Mouse (Mus musculus) retina, embryonic 14.5 days (tissue): ENCODE measurements at regions not wholly inside any gene's neighbourhood (a gene's known extent, or its start where the extent isn't known, plus 50 kb on each side); places are given as distances from the start of the nearest gene placed in this dataset.

Experiments
- DNase-seq: peaks from one replicate; pipeline ENCODE4 v3.0.0-alpha.2; 2015; ENCODE audit warnings: low spot score

GRCm38 (mm10) chr13:35214219-35214618 is 187.3 kb upstream of the Eci2 start:
- DNase-seq = no peak

DNA sequence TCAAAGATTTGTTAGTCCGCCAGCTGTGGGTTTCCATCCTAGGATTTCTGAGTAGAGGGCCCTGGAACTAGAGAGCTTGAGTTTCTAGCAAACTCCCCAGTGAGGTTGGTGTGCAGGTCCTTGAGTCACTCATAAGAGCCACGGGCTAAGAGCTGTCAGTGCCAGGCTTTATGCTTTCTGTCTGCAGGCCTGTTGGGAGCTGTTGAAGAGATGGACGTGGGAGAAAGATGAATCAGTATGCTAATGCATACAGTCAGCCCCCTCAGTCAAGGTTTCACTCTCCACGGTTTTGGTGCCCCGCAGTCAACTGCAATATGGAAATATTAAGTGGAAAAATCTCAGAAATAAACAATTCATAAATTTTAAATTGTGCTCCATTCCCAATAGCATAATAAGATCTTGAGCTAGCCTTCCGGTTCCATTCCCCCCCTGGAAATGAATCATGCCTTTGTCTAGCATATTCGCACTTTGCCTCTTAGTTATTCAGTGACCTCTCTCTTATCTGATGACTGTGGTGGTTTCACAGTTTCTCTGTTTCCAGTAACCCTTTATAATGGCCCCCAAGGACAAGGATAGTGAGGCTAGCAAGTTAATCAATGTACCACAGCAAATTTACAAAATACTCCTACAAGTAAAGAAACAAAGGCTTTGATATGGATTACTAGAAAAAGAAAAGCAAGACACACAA is 199.4 kb upstream of the Eci2 start:
- no peak for DNase-seq

- DNase-seq = no peak
Measured at GRCm38 (mm10) chr13:35226944-35227343, 200.0 kb upstream of the Eci2 start.

DNA sequence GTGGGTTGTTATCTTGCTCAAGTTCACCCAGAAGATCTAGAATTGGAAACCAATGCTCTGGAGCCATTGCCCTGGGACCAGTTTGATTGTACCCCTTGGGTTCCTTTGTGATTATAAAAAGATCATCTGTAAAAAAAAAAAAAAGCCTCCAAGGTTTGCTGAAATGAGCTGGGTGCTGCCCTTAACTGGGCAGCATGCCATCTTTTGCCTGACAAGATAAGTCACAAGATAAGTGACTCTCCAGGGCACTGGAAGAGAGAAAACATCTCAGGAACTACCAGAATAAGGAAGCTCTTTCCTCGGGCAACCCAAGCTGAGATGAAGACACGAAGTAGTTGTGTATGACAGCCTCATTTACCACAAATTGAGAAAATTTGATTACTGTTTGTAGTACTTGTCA is 202.7 kb upstream of the Eci2 start:
- no peak for DNase-seq

GRCm38 (mm10) chr13:35233636-35234035 is 206.7 kb upstream of the Eci2 start:
- no peak for DNase-seq

DNA sequence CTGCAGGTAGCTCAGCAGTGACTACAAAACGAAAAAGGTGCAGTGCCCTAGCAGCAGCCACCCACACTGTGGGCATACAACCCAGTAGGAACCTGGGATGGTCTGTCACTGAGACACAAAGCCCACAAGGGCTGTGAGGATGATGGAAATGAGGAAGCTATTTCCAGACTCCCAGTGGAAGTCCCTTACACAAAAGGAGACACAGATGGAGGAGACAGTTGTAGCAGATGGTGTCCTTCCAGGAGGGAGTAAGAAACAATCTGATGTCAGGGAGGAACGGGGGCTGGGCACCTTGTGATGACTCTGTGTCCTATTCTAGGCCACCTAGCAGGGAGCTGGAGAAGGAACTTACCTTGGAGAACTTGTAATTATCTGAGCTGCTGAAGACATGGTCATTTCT is 214.5 kb upstream of the Eci2 start:
- DNase-seq = no peak

DNA sequence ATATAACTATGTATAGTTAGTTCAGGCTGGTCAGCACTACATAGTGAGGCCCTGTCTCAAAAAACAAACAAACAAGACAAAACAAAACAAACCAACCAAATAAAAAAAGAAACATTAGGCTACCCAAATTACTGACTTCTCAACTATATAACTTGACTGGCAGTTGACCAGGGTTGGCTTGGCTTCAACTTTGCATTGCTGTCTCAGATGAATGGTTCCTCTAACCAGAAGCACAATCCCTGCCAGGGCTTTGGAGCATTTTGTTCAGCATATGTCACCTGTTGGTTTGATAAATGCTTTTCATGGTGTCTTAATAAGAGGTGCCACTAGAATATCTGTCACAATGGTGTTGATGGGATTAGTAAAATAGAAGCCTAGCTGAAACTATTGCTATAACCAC is 217.1 kb upstream of the Eci2 start:
- DNase-seq = no peak

- no peak for DNase-seq
Measured at GRCm38 (mm10) chr13:35257386-35257785, 230.5 kb upstream of the Eci2 start.

DNA sequence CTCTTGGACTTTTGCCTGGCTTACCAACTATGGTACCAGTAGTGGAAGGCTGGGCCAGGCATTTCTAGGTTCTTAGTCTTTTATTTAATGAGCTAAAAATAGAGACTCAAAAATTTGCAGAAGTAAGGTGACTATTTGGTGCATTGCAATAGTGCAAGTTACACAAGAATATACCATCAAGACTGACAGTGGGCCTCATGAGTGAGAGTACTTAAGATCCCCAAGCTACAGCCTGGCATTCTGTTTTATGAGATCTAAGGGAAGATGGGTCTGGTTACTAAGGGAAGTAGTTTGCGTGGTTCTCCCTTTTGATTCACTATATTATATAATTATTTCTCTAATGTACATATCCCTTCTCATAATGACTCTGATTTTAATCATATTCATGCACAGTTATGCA is 231.8 kb upstream of the Eci2 start:
- DNase-seq = no peak

DNA sequence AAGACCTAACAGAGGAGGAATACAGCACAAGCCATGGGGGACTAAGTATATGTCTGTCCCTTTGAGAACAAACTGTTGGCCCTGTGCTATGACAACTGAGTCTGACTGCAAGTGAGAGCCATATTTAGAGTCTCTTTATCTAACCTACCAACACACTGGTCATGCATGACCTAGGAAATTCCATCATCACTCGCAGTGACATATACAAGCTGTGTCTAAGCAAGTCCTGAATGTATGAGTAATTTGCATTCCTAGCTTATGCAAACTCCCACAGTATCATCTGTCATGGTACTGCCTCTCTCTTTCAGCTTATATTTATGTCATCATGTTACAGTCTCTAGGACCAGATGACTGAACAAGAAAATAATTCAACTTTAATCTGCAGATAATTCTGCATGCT is 257.1 kb upstream of the Eci2 start:
- DNase-seq = no peak

GRCm38 (mm10) chr13:35302088-35302487 is 275.2 kb upstream of the Eci2 start:
- DNase-seq = no peak

GRCm38 (mm10) chr13:35316772-35317171 is 289.9 kb upstream of the Eci2 start:
- DNase-seq = no peak

DNA sequence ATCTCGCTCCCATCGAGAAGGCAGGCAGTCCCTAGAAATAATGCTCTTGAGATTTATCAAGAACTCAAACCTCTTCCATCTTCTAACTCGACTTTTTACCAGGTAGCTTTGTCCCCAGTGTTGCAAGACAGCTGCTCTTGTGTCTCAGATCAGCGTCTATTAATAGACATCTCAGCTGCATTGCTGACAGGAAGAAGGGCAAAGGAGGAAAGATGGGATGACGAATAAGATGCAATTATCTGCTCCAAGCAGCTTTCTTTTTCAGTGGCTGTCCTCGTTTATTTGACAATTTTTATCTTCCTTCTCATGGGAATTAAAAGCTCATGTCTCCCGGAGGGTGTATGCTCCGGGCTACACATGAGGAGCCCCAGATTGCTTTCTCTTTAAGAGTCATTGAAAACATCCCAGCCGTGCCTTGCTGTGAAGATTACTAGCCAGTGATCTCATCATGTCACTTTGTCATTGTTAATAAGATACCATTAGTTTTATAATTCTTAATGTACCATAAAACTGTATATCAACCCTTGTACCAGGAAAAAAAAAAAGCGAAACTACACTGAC is 299.9 kb upstream of the Eci2 start:
- no peak for DNase-seq

GRCm38 (mm10) chr13:35328320-35328719 is 301.4 kb upstream of the Eci2 start:
- no peak for DNase-seq

DNA sequence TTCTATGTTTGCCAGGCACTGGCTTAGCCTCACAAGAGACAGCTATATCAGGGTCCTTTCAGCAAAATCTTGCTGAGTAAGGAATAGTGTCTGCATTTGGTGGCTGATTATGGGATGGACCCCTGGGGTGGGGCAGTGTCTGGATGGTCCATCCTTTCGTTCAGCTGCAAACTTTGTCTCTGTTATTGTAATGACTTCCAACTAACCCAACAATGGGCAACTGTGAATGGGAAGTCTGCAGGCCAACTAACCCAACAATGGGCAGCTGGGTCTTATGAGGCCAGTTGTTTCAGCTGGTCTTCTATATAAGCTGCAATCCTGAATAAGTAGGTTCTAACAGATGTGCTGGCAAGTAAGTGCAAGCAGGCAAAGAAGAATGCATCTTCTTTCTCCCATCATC is 304.0 kb upstream of the Eci2 start:
- DNase-seq = no peak

DNA sequence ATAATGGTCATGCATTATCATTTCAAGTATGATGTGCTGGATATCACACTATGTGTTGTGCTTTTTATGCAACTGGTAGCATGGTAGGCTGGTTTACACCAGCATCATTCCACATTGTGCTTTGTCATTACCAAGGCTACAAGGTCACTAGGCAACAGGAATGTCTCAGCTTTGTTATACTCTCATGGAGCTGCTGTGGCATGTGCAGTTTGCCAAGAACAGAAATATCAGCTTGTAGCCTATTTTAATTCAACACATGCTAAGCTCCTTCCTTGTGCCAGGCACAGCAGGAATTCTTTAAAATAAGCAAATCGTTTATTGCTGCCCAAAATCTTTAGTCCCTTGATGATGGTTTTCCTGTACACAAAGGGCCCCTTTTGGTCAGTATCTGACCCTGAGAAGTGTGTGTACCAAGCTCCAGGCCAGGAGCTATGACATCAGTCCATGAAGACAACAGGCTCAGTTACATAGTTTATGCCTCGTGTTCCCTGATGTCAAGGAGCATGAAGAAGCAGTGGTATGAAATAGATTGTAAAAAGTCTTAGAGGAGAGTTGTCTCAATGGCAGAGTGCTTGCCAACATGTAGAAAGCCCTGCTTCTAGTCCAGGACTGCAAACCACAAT is 314.0 kb upstream of the Cdyl start:
- no peak for DNase-seq

GRCm38 (mm10) chr13:35348283-35348682 is 311.4 kb upstream of the Cdyl start:
- DNase-seq = no peak

DNA sequence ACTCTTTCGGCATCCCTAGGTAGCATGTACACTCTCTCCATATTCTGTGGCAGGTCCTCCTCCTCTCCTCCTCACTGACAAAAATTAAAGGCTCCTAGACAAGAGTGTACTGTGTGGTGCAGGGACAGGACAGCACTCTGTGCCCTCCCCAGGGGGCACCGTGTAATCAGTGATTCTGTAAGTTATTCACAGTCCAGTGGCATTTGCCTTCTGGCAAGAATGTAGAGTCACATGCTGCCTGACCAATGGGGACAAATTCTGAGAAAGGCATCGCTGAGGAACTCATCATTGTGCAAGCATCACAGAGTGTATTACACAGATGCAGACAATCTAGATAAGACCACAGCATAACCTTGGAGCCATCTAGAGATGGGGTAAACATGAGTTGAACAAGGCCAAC is 300.3 kb upstream of the Cdyl start:
- DNase-seq = no peak

DNA sequence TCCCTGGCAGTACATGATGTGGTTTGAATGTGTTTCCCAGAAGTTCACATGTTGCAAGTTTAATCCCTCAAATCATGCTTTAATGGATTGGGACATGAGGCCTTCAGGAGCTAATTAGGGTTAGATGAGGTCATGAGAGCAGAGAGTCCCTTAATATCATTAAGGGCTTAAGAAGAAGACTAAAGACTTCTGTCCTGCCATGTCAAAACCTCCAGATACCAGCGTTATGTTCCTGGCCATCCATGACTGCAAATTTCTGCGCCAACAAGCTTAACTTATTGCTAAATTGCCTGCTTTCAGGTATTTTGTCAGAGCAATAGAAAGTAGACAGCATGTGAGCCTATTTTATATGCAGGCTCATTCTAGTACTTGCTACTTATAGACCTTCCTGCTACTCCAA is 282.1 kb upstream of the Cdyl start:
- DNase-seq = no peak

DNA sequence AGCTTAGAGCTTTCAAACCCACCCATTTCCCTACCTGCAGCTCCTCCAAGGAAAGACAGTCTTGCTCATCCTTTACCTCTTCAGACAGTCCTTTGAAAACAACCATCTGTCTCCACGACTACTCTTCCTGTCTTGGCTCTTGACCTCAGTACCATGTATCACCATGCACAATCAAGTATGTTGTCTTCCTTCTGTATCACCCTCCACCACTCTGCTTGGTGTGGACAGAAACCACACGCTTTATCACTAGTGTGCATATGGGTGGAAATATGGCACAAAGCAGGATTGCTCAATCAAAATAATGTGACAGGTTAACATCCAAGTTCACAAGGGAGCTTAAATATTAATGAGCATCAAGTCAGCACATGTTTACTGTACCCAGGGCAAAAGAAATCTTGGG is 280.1 kb upstream of the Cdyl start:
- no peak for DNase-seq

DNA sequence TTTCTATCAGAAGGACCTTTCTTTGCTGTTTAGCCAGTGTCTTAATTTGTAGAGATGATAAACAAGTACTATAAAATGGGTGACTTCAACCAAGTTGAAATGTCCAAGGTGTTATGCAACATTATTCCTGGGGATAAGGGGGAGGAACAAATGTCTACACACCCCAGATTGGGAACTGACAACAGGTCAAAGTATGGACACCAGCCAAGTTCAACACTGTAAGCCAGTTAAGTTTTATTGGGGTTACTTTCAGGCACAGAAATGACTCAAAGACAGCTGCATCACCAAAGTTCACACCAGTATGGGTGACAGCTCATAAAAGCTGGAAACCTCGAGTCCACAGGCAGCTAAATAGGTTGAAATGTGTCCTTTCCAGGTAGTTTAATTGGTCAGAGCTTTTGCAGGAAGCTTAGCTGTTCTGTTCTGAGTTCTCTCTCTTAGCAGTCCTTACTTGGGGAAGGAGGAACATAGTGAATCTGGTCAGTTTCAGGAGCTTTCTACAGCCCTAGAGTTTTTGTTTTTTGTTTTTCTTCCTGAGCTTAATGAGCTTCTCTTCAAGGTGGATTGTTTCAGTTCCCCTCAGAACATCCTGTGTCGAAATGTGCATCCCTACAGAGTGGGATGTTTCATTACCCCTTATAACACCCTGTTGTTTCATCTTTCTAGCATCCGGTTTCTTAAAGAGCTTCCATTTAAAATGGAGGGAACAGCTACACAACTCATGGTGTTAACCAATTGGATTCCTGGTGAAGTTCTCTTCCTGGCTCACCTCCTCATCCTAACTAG is 279.2 kb upstream of the Cdyl start:
- no peak for DNase-seq

DNA sequence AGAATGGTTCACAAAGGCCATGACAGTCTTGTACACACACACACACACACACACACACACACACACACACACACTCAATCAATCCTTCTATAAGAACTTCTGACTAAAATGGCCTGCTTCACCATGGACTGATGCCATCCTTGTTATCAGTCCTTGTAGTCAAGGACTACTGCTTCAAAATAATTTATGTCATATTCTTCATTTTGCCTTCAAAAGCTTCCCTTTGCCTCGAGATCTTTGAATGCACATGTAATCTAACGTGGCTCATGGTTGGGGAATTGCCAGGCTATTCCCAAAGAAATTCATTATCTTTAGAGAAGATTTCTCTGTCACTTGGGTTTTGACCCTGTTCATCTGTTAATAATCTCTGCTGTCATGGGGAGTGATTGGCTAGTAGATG is 278.0 kb upstream of the Cdyl start:
- DNase-seq = no peak

- no peak for DNase-seq
Measured at GRCm38 (mm10) chr13:35383000-35383623, 276.5 kb upstream of the Cdyl start.
